Mouse (Mus musculus) ovary, postnatal 14 days (tissue): ENCODE data around the gene Tacr1.

ENCODE experiments used
- DNase-seq: peaks from one replicate; pipeline ENCODE4 v3.0.0; 2022; ENCODE audit warnings: low spot score

The Tacr1 gene

DNA sequence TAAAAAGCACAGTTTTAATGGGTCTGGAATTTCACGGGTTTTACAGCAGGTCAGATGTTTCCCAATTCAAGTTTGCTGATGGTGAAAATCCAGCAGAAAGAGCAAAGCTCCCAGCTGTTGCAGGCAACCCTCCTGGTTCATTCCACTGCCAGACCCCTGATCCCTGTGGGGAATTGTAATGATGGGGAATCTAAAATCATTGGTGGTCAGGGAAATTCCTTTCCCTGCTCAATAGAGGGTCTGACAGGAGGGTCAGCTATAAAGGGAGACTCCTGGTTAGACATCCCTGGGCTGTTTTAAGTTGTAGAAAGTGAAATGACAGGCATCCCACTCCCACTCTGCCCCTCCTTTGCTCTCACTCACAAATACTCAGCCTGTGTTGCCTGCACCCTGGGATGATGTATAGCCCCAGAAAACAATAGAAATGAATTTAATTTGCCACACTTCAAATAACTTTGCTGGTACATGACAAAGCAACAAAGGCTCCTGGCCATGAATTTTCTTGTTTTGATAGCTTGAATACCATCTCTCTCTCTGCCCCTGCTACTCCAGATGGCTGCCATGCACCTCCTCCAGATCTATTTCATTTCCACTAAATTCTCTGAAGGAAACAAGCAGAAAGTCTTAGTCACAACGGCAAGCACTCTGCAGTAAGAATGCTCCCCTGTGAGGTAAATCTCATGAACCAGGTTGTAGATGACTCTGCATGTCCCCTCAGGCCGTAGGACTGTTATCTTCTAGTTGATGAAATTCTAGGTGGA is 123.2 kb downstream of the Tacr1 start:
- DNase-seq: no peak

DNA sequence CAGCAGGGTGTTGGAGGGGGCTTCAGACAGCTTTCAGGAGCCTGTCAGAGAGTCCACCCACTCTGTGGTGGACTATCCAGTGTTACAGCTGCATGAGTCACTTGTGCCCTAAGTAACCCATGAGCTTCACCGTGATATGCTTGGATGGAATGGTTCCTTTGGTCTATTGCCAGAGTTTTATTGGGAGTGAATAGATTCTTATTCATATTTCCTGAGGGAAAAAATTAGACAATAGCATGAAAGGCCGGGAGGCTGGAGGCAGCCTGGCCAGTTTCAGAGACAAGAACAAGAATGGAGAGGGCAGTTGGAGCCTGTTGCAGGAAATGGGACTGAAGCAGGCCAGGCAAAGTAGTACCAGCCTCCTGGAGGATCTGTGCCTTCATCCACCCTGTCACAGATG is 126.5 kb downstream of the Tacr1 start:
- DNase-seq: no peak

DNA sequence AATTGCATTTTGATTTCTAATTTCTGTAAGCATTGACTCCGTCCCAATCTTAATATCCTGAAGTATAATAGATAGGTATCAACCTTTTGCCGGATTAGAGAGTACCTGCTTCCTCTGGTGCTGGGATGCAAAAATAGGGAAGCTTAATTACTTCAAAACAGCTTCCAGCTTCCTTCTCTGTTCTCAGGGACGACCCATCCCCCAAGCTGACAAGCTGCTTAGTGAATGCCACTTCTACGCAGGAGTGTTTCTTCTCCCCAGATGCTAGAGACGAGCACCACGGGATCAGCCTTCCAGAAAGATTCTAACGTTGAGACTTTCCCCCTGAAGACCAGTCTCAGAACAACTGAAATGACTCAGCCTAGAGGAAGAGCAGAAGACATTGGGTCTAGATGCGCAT is 134.5 kb downstream of the Tacr1 start:
- DNase-seq: no peak

DNA sequence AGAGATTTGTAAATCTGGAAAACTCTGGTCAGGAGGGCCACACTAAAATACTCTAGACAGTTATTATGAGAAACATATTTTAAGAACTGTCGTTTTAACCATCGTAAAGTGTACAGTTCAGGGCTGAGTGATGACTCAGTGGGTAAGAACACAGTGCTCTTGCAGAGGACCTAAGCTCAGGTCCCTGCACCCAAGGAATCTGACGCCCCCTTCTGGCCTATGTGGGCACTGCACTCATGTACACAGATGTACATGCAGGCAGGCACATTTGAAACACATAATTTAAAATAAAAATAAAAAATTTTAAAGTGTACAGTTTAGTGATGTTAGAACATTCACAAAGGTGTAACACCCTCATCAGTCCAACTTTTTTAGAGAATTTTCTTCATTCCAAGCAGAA is 147.1 kb downstream of the Tacr1 start:
- no peak for DNase-seq

DNA sequence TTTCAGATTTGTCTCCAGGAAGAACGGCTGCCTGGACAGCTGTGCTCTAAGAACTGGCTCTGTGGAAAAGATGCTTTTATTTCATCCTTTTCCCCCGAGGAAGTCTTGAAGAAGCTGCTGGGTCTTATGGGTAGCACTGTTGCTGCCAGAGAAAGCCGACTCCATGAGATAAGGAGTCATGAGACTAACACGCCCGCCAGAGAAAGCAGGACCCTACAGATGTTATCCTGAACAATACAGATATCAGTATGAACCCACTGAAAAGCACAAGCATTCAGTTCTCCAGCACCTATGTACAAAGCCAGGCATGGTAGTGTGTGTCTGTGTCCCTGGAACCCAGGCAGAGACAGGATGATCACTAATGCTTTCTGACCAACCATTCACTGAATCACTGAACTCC is 173.3 kb downstream of the Tacr1 start:
- DNase-seq: no peak

DNA sequence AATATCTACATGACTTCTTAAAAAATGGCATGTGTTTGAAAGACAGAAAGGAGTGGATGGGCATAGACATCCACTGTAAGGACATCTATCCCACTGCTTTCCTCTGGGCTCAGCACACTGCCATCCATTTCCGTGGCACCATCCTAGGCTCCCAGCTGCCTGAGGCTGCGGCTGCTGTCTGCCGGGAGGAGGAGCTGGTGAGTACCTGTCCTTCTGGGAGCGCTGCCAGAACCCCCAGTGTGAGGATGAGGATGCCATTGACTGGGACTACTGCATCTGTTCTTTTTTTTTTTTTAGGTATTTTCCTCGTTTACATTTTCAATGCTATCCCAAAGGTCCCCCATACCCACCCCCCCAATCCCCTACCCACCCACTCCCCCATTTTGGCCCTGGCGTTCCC is 183.3 kb downstream of the Tacr1 start:
- DNase-seq: no peak

DNA sequence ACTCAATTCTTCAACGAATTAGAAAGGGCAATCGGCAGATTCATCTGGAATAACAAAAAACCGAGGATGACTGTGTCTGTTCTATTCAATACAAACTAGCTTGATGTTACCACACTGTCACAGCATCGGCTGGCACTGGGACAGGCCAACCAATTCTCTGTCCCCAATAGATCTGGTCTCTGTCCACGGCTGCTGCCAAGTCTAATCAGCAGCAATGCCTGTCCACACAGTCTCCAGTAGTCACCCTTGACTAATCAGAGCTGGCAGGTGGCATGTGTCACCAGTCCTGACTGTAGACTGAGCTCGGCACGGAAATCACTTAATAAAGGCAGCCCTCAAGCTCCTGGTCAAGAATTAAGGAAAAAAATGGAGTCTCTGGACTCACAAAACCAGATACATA is 187.3 kb downstream of the Tacr1 start:
- DNase-seq: no peak

DNA sequence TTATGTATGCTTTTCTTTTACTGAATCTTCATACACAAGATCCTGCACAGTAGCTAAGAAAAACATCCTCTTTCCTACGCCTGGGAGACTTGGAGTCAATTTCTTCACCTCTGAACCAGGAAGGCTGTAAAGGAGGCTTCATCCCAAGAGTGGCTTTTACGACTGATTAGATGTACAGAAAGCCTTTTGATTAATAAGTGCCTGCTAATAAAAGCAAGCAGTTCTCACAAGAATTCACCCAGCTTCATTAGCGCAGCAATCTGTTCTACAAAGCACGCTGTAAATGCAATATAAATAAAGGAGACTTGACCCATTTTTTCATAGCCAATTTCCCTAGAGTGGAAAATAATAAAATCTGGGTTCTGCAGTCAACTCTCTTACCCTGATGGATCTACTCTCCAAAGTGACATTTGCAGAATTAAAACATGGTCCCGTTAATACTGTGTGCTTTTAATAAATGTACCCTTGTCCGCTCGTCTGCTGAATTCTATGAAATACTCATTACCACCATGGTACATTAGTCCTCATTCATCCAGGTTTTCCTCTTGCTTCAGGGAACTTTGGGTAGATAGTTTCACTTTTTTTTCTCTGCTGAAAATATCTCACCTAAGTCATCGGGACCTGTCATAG is 193.4 kb downstream of the Tacr1 start:
- DNase-seq: no peak

DNA sequence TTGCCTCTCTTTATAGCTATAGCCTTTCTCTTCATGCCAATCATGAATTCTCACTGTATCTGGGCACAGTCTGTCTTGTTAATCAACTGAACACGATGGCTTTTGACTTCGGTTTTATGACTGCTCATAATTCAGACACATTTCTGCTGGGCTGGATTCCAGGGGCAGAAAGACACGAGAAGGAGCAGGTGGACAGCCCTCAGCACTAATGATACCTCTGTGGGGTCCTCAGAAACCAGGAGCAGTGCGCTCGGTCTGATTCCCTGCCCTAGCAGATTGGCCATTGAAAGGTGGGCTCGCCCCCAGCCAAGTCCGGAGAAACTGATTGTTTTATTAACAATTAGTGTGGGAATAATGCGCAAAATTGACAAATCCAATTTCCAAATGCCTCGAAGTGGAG is 201.1 kb downstream of the Tacr1 start:
- DNase-seq: no peak

DNA sequence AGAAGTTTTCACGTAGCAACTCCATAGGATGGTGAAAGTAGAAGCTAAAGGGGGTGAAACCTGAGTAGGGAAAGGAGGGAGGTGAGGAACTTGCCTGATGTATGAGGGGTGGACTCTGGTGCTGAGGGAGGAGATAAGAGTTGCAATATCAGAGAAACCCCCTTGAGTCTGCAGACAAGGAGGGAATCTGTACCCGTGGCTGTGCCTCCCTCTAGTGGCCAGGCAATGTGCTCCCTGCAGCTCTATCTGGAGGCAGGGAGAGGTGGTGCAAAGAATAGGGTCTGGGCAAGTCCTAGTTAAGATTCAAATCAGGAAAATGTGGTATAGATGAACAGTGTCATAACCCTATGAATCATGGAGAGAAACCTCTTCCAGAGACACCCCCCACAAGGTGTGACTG is 201.5 kb downstream of the Tacr1 start:
- peak; percentile 26 for DNase-seq

DNA sequence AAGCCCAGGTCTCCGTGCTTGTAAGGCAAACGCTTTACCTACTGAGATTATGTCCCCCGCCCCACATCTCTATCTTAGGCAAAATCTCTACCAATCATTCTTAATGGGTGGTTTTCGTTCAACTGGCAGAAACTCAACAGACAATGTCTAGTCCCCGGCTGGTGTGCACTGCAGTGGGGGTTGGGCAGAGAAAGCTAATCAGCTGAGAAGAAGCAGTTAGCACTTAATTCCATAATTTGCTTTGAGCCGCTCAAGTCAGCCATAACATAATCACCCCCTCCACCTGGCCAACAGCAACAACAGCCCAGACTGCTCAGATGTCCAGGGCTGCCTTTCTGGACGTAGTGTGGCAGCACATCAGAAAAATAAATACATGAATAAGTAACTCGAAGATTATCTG is 202.7 kb downstream of the Tacr1 start:
- no peak for DNase-seq

DNA sequence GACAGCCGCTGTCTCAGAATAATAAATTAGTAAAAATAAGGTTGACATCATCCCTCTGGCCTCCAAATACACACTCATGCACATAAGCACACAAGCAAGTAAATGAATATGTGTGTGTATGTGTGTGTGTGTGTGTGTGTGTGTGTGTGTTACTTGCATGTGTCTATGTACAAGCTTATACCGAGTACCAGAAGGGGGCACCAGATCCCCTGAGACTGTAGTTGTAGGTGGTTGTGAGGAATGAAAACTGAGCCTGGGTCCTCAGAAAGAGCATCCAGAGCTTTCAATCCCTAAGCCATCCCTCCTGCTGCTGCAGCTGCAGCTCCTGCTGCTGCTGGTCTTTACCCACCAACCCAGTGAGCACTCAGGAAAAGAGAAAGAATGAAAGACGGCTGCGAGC is 206.6 kb downstream of the Tacr1 start:
- DNase-seq: no peak

DNA sequence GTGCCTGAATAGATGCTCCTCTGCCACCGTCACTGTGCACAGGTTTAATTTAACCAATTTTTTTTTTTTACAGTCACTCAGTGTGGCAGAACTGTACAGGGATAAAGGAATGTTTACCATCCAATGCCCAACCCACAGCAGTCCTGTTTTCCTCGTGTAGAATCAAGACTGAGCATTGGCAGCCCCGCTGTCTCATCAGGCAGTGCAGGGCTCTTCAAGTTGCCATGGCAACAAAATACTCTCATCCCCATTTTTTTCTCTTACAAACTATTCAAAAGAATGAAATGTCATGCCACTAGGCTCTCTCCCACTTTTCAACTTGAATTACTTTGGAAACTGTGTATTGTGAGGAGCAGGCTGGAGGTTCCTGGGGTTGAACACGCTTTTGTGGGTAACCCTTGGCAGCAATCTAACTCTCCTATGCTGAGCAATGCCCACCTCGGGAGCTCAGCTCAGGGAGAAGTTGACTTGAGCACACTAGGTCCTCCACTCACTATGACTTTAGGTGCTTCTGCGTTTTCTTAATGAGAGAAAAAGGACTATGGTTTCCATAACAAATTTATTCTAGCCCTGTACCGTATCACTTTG is 207.3 kb downstream of the Tacr1 start:
- no peak for DNase-seq
